Mouse (Mus musculus) liver, postnatal 0 days (tissue): ENCODE results near the gene Smarca5.

Experiments
- CTCF ChIP-seq: sonication (generic); IDR thresholded peaks from 2 replicates; pipeline ENCODE4 v1.5.1; 2016; ENCODE audit warnings: antibody characterized with exemption, low read depth
- EP300 ChIP-seq: IDR thresholded peaks from 2 replicates; pipeline ENCODE4 v1.6.1; 2016; ENCODE audit warnings: antibody characterized with exemption, low read depth, mild to moderate bottlenecking

DNA sequence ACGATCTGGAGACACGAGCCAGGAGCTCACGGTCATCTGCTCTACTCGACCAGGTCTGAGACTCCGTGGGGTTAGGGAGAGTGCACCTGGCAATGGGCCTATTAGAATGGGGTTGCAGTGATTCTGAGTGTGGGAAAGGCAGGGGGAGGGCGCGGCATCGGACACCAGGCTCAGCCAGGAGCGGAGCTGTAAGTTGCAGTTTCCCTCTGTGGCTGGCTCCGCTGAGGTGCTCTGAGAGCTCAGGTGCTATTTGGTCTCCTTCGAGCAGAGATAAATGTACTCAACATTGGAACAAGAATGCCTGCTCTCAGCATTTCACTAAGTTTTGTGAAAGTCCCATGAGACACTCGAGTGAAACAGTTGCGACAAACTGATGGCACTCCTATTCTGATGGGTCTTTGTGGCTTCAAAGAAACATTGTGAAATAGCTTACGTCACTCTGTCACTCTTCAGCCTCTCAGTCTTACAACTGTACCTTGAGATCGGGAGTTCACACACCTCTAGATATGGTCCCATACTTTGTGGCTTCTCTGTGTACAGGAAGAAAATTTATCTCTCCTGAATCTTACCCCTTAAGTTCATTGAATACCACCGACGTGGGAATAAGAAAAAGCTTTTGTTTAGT, 69.9 kb downstream of the Smarca5 start:
- no peak for TF ChIP-seq CTCF
- TF ChIP-seq EP300 = no peak
